Mouse (Mus musculus) hindbrain, embryonic 15.5 days (tissue): ENCODE data around the gene Hdac7. TPM values are rescaled to one million over a fixed set of nuclear protein-coding genes. Genes with fewer than 3 reads are reported as not detected.

ENCODE experiments used
- ATAC-seq: fragments of 200-750 bp; cut with Nextera tagmentation; 2 replicates; pipeline ENCODE4 v1.8.0; 2017; ENCODE audit warnings: low read depth, moderate number of reproducible peaks, moderate TSS enrichment; ENCODE audit not compliant: low FRiP score
- H3K27ac ChIP-seq: fragments of 300-500 bp; sonication (generic); replicated peaks from 2 replicates; pipeline ENCODE4 v1.5.1; 2015; ENCODE audit warnings: mild to moderate bottlenecking, inconsistent platforms
- H3K27me3 ChIP-seq: fragments of 300-500 bp; sonication (generic); 2 replicates; pipeline ENCODE4 v1.6.1; 2015; ENCODE audit warnings: control low read depth, inconsistent platforms
- H3K36me3 ChIP-seq: fragments of 300-500 bp; sonication (generic); 2 replicates; pipeline ENCODE4 v1.6.1; 2015; ENCODE audit warnings: control low read depth, inconsistent platforms
- H3K4me1 ChIP-seq: fragments of 300-500 bp; sonication (generic); replicated peaks from 2 replicates; pipeline ENCODE4 v1.6.1; 2015; ENCODE audit warnings: control low read depth, inconsistent platforms
- H3K4me2 ChIP-seq: fragments of 300-500 bp; sonication (generic); 2 replicates; pipeline ENCODE4 v1.6.1; 2015; ENCODE audit warnings: moderate library complexity, mild to moderate bottlenecking, inconsistent platforms
- H3K4me3 ChIP-seq: fragments of 300-500 bp; sonication (generic); 2 replicates; pipeline ENCODE4 v1.5.1; 2015; ENCODE audit warnings: mild to moderate bottlenecking, inconsistent platforms
- H3K9ac ChIP-seq: fragments of 300-500 bp; sonication (generic); 2 replicates; pipeline ENCODE4 v1.6.1; 2015; ENCODE audit warnings: inconsistent platforms
- H3K9me3 ChIP-seq: fragments of 300-500 bp; sonication (generic); 2 replicates; pipeline ENCODE4 v1.6.1; 2016; ENCODE audit warnings: control low read depth, inconsistent platforms
- WGBS: fragments of 180-500 bp; shearing (Covaris S2); methylation state at CpG from one replicate; pipeline ENCODE4 v1.1.7; 2015; 5-methylcytosine and 5-hydroxymethylcytosine counted together
- polyA plus RNA-seq: library from polyadenylated mRNA; unstranded; fragments of >200 nt; fragmentation: Nextera tagmentation; extraction: Ambion mirVana; gene quantifications from 2 replicates; pipeline ENCODE4 v1.2.1, GENCODE M21; 2015

Hdac7 gene
- polyA plus RNA-seq, 1 experiment from 2014 or later = 28.1 TPM

DNA sequence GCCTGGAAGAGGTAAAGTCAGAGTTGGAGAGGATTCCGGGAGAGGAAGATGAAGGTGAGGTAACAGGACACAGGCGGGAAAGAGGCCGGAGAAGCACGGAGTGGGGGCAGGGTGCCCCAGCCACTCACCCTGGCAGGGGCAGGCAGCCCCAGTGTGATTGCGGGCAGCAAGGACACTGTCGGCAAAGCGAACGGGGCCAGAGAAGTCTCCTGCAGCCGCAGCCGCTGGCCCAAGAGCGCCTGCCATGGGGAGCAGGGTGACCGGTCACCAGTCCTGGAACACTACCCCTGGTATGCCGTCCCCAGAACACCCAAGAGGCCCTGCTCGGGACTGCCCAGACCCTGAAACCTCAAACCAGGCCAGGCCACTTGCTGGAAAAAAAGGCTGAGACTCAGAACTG, 35.8 kb downstream of the Hdac7 start:
- H3K36me3 ChIP-seq = peaks cover 19% of the 10 kb centered on the region
- WGBS = 84% methylated on average over 14 of the region's 14 CpGs
- no peak overlapping the region for H3K4me3 ChIP-seq
- no peaks in the 10 kb centered on the region for H3K9me3 ChIP-seq
- H3K4me1 ChIP-seq = peaks cover 26% of the 10 kb centered on the region
- no peak overlapping the region for H3K27ac ChIP-seq
- no peak for ATAC-seq
- no peaks in the 10 kb centered on the region for H3K27me3 ChIP-seq
- H3K4me2 ChIP-seq = no peak overlapping the region
- H3K9ac ChIP-seq = no peak overlapping the region

GRCm38 (mm10) chr15:97807867-97808266, 36.4 kb downstream of the Hdac7 start:
- no peak overlapping the region for H3K4me2 ChIP-seq
- H3K9ac ChIP-seq = no peak overlapping the region
- no peak overlapping the region for H3K27ac ChIP-seq
- H3K4me3 ChIP-seq = no peak overlapping the region
- H3K9me3 ChIP-seq = no peaks in the 10 kb centered on the region
- ATAC-seq = no peak
- no peaks in the 10 kb centered on the region for H3K27me3 ChIP-seq
- 72% methylated on average over 12 of the region's 12 CpGs for WGBS
- peaks cover 19% of the 10 kb centered on the region for H3K36me3 ChIP-seq
- H3K4me1 ChIP-seq = peaks cover 22% of the 10 kb centered on the region

DNA sequence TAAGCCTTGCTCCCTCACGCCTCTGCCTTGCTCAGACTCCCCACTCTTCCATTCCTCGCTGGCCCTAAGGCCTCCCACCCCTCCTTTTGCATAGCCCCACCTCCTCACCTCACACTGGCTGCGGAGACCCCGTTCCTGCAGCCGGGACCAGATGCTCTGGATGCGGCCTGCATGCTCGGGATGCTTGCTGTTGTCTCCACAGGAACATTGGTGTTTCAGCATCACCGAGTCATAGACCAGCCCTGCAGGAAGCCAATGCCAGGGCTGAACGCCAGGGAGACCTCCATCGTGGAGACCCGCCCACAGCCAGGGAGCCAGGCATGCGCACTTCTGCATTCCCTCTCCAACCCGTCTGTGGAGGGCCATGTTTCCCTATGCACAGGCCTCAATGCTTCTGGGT, 41.7 kb downstream of the Hdac7 start:
- Histone ChIP-seq H3K4me3 (peak overlapping the region; percentile 28), H3K27ac (peak overlapping the region; percentile 63), H3K9ac (peak overlapping the region; percentile 37; the same call in 1 of the 2 replicates), H3K9me3 (no peaks in the 10 kb centered on the region), H3K36me3 (peaks cover 14% of the 10 kb centered on the region), H3K4me2 (peak overlapping the region; percentile 49), H3K27me3 (no peaks in the 10 kb centered on the region), H3K4me1 (peaks cover 31% of the 10 kb centered on the region)
- peak; percentile 78 for ATAC-seq
- 12% methylated on average over 13 of the region's 13 CpGs for WGBS

DNA sequence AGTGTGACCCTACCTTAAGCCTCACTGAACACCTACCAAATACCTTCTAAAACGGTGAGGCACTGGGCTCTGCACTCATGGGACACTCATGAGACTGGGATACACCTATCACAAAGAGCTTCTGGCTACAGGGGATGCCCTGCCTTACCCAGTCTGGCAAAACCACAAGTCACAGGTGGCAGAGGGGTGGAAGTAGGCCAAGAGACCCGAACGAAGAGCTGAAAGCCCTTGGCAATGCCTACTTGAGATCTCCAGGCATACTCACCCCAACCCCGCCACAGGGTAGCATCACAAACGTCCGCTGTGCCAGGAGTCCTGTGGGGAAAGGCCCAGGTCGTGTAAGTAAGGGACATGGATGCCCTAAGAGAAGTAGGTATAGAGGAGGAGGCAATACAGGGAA, 42.5 kb downstream of the Hdac7 start:
- H3K4me2 ChIP-seq = peak overlapping the region; percentile 49; the same call in 1 of the 2 replicates
- H3K9ac ChIP-seq = no peak overlapping the region
- no peak; the same call in 1 of the 2 replicates for ATAC-seq
- H3K4me3 ChIP-seq = no peak overlapping the region
- H3K36me3 ChIP-seq = peaks cover 20% of the 10 kb centered on the region
- no peaks in the 10 kb centered on the region for H3K9me3 ChIP-seq
- no peaks in the 10 kb centered on the region for H3K27me3 ChIP-seq
- H3K27ac ChIP-seq = no peak overlapping the region
- H3K4me1 ChIP-seq = peaks cover 32% of the 10 kb centered on the region
- 76% methylated on average over 7 of the region's 7 CpGs for WGBS

DNA sequence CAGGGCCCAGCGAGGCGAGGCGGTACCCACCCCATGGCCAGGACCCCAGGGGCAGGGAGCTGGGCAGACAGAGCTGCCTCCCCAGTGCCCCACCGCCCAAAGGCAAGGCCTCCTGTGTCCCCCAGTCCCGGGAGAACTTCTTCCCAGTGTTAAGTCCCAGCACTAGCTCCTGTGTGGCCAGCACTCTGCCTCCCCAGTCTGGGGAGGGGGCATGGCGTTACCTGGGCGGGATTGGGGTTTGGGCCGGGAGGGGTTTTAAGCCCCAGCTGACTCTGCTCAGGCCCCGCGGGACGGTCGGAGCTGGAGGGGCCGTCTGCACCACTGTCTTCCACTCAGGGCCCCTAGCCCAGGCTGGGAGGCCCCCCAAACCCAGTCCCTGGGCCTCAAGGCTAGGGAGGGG, 43.4 kb downstream of the Hdac7 start:
- peaks cover 26% of the 10 kb centered on the region for H3K36me3 ChIP-seq
- 85% methylated on average over 13 of the region's 13 CpGs for WGBS
- peaks cover 32% of the 10 kb centered on the region for H3K4me1 ChIP-seq

GRCm38 (mm10) chr15:97799446-97799845, 44.9 kb downstream of the Hdac7 start:
- Histone ChIP-seq H3K4me1 (peaks cover 32% of the 10 kb centered on the region), H3K9me3 (no peaks in the 10 kb centered on the region), H3K4me2 (no peak overlapping the region), H3K36me3 (peaks cover 30% of the 10 kb centered on the region), H3K27me3 (no peaks in the 10 kb centered on the region), H3K27ac (no peak overlapping the region), H3K4me3 (no peak overlapping the region), H3K9ac (no peak overlapping the region)
- WGBS = 86% methylated on average over 11 of the region's 11 CpGs
- no peak for ATAC-seq

More for the DNA sequence above, 43.4 kb downstream of the Hdac7 start:
- Histone ChIP-seq H3K4me2 (no peak overlapping the region), H3K27ac (no peak overlapping the region), H3K4me3 (no peak overlapping the region), H3K9ac (no peak overlapping the region), H3K9me3 (no peaks in the 10 kb centered on the region), H3K27me3 (no peaks in the 10 kb centered on the region)
- ATAC-seq = no peak

GRCm38 (mm10) chr15:97798134-97798533, 46.2 kb downstream of the Hdac7 start:
- peaks cover 32% of the 10 kb centered on the region for H3K4me1 ChIP-seq
- H3K27ac ChIP-seq = peak overlapping the region; percentile 36
- H3K36me3 ChIP-seq = peaks cover 32% of the 10 kb centered on the region
- H3K27me3 ChIP-seq = no peaks in the 10 kb centered on the region
- H3K9ac ChIP-seq = no peak overlapping the region
- peak; percentile 62 for ATAC-seq
- H3K9me3 ChIP-seq = no peaks in the 10 kb centered on the region
- H3K4me3 ChIP-seq = no peak overlapping the region
- 0 out of 2 replicates have a peak overlapping the region, but pooled peaks have one; percentile 6 for H3K4me2 ChIP-seq
- 15% methylated on average over 17 of the region's 17 CpGs for WGBS

- Histone ChIP-seq H3K27me3 (no peaks in the 10 kb centered on the region), H3K9me3 (no peaks in the 10 kb centered on the region), H3K4me1 (peaks cover 21% of the 10 kb centered on the region), H3K36me3 (peaks cover 32% of the 10 kb centered on the region), H3K4me3 (no peak overlapping the region), H3K4me2 (no peak overlapping the region), H3K27ac (no peak overlapping the region), H3K9ac (no peak overlapping the region)
- ATAC-seq = no peak
- 93% methylated on average over 17 of the region's 17 CpGs for WGBS
These were observed 47.5 kb downstream of the Hdac7 start for GRCm38 (mm10) chr15:97796674-97797310.

DNA sequence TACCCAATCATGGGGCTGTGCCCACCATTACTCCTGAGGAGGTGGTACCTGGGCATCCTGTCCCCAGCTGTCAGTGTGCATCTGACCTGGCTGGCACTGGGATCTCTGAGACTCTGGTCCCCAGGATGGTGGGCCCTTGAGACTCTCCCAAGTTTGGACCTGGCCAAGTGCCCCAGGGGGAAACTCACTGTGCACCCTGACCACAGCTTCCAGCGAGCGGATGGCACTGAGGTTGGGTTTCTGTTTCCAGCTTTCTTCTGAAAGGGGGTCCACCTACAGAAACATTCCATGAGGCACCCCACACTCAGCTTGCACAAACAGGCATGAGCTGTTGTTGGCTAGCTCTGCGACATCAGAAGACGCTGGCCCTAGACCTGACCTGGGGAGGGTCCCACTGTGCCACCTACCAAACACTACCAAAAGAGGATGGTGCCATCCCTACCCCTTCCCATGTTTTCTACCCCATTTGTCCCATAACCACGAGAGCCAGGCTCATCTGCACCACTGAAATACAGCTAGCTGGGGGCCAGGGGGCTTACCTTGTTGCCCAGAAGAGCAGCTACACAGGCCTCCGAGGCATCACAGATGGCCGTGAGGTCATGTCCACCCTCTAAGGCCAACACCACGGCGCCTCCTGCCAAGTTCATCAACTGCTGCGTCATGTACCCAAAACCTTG, 48.6 kb downstream of the Hdac7 start:
- 96% methylated on average over 10 of the region's 10 CpGs for WGBS
- no peaks in the 10 kb centered on the region for H3K9me3 ChIP-seq
- peaks cover 15% of the 10 kb centered on the region for H3K4me1 ChIP-seq
- H3K9ac ChIP-seq = no peak overlapping the region
- no peak overlapping the region for H3K4me3 ChIP-seq
- no peak for ATAC-seq
- H3K27ac ChIP-seq = no peak overlapping the region
- H3K4me2 ChIP-seq = no peak overlapping the region
- H3K27me3 ChIP-seq = no peaks in the 10 kb centered on the region
- H3K36me3 ChIP-seq = peaks cover 32% of the 10 kb centered on the region

DNA sequence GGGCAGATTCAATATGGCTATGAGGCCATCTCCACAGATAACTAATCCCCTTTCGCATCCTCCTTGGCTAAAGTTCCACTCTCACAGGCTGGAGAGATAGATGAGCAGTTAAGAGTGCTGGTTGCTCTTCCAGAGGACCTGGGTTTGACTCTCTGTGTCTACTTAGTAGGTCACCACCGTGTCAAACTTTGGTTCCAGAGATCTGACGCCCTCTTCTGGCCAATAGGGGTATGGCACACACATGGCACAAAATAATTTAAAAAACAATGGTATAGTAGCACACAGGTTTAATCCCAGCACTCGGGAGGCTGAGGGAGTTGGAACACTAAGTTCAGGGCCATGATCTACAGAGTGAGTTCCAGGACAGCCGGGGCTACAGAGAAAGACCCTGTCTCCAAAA, 50.0 kb downstream of the Hdac7 start:
- Histone ChIP-seq H3K9me3 (no peaks in the 10 kb centered on the region), H3K4me3 (no peak overlapping the region), H3K27me3 (no peaks in the 10 kb centered on the region), H3K4me1 (peaks cover 17% of the 10 kb centered on the region), H3K9ac (no peak overlapping the region), H3K4me2 (no peak overlapping the region), H3K36me3 (peaks cover 30% of the 10 kb centered on the region), H3K27ac (no peak overlapping the region)
- 76% methylated on average over 5 of the region's 5 CpGs for WGBS
- no peak for ATAC-seq

DNA sequence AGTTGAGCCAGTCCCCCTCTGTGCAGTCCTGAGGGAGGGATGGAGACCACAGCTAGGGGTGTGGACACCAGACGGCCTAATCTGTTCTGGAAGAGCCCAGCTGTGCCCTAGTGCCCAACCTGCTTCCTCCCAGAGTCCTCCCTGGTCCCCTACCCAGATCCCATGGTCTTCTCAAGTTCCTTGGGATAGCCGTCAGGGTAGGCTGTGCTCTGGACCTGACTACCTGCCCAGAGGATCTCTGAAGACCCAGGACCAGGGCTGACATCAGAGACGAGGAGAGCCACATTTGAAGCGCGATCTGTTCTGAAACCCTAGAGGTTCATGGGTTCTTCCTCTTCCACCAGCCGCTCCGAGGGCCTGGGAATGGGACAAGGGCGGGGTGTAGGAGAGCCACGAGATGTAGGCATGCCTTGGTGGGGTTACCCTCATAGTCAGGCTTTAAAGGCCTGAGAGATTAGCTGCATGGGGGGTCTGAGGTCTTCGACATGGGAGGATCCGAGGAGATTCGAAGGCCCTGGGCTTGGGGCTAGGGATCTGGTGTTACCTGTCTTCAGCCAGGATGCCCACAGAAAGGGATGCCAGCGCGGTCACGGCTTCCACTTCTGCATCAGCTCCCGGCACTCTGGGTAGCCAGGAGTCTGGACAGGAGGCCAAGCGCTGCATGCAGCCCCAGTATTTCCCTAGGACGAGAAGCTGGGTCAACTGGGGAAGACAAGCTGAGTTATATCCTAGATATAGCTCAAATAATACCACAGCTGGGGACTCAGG, 50.7 kb downstream of the Hdac7 start:
- Histone ChIP-seq H3K4me2 (no peak overlapping the region), H3K27me3 (no peaks in the 10 kb centered on the region), H3K36me3 (peaks cover 28% of the 10 kb centered on the region), H3K4me3 (no peak overlapping the region), H3K9ac (no peak overlapping the region), H3K9me3 (no peaks in the 10 kb centered on the region), H3K4me1 (peaks cover 19% of the 10 kb centered on the region), H3K27ac (no peak overlapping the region)
- ATAC-seq = no peak
- 92% methylated on average over 18 of the region's 18 CpGs for WGBS

DNA sequence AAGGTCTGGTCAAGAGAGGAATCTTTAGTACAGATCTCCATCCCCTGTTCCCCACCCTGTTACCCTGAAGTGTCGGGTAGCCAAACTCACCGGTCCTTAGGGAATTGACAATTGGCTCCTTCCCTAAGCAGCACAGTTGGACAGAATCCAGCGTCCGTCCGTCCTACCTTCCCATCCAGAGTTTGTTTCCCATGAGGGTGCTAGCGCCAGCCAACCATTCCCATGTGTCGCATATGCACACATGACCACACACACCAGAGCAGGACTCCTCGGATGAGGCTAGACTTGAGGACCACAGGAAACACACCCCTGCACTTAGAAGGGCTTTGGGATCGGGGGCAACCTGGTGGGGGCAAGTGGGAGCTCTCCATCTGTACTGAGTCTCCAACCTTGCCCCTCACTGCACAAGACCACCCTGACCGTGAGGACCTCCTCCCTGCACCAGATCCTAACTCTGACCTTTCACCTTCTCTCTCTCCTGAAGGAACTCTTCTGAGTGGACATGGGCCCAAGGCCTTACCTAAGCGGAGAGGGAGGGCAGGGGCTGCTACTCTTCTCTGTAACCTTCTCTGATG, 53.1 kb downstream of the Hdac7 start:
- H3K9ac ChIP-seq = no peak overlapping the region
- ATAC-seq = no peak
- H3K4me2 ChIP-seq = no peak overlapping the region
- H3K27me3 ChIP-seq = no peaks in the 10 kb centered on the region
- WGBS = 87% methylated on average over 11 of the region's 11 CpGs
- H3K4me3 ChIP-seq = no peak overlapping the region
- peaks cover 19% of the 10 kb centered on the region for H3K36me3 ChIP-seq
- H3K4me1 ChIP-seq = peaks cover 30% of the 10 kb centered on the region
- no peaks in the 10 kb centered on the region for H3K9me3 ChIP-seq
- no peak overlapping the region for H3K27ac ChIP-seq
